ENCODE assay signal across 9 mouse cellular contexts in the genomic region with DNA sequence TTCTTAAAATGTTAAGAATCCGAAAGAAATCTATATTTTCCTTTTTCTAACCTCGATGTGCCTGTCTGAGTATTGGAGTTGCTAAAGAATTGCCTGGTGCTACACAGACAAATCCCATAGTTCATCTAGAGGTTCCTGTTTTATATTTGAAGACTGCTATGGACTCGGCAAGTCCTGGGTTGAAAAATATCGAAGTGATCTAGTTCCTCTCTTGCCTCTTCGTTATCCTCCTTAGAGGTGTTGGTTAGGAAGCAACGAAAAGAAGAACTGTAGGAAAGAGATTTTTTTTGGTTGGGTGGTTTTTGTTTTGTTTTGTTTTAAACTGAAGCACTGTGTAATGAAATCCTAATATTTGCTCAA. TPM values are rescaled to one million over a fixed set of nuclear protein-coding genes. Genes with fewer than 3 reads are reported as not detected.
DNase-seq lines count a peak whose midpoint lies in the region; ATAC-seq and TF ChIP-seq lines count a peak whose summit lies in the region.
"Had no signal": no experiment of that assay in that cellular context is flagged by ENCODE, and none has a peak within 500 bp of the region (broad histone marks: within the 10 kb centered on the region; RNA-seq: fewer than 3 reads in every experiment).

No protein-coding gene starts in this region.

- peaks cover 29% of the 10 kb centered on the region for H3K79me2 ChIP-seq in MEL (ENCODE audit: control insufficient read depth, insufficient read depth, low read length, poor library complexity)
- H3K79me2 ChIP-seq in macrophage (ENCODE audit: inconsistent target): peaks cover 48% of the 10 kb centered on the region

- intact Hi-C loops in gastrocnemius, adult 2 months (cut with DNase I): loop anchor here (5.0 kb wide), 1 partner anchor 50 kb away; no protein-coding TSS in a partner anchor
- intact Hi-C loops in gastrocnemius, postnatal 36 days (cut with DNase I): loop anchor here (5.0 kb wide), 1 partner anchor 90 kb away; a partner anchor contains a TSS

- ATAC-seq in heart, embryonic 16.5 days (replicated peaks; ENCODE audit: extremely low read depth, insufficient read depth, low FRiP score): no peak

- peak overlapping the region; percentile 97 for H3K27ac ChIP-seq in gastrocnemius, adult 2 months
- H3K27ac ChIP-seq in MEL (ENCODE audit: control insufficient read depth, low read depth, low read length): peak overlapping the region; percentile 90
- no peak overlapping the region for H3K27ac ChIP-seq in heart, embryonic 16.5 days (ENCODE audit: low read length)
- peak overlapping the region; percentile 73 for H3K27ac ChIP-seq in macrophage

- no peak for TF ChIP-seq CTCF in gastrocnemius, adult 2 months (IDR thresholded peaks at IDR 0.05)
- no peak for TF ChIP-seq CTCF in MEL (IDR thresholded peaks at IDR 0.05 in 2 of 3, conservative IDR thresholded peaks at IDR 0.05 in 1 of 3; ENCODE audit: control insufficient read depth in 1 of 3, insufficient read depth in 1 of 3, low read depth in 2 of 3, low read length in 3 of 3, poor library complexity in 1 of 3, severe bottlenecking in 1 of 3)

- no peak for DNase-seq in gastrocnemius, adult 2 months
- no peak for DNase-seq in gastrocnemius, postnatal 36 days
- peak; percentile 82 for DNase-seq in MEL (ENCODE audit: low read depth, low spot score)
- DNase-seq in cerebellum, adult 8-10 months: no peak
- no peak for DNase-seq in right cerebral cortex, adult 18-20 months
- DNase-seq in adrenal gland, adult 2 months: no peak

- peaks cover 0 to 18% of the 10 kb centered on the region in 2 experiments; a peak in 3 of 4 replicates for H3K36me3 ChIP-seq in MEL (ENCODE audit: control insufficient read depth in 1 of 2, insufficient read depth in 2 of 2, low read length in 2 of 2)
- H3K36me3 ChIP-seq in heart, embryonic 16.5 days (ENCODE audit: control insufficient read depth, insufficient read depth): peaks cover 6% of the 10 kb centered on the region
- no peaks in the 10 kb centered on the region; the same call in 1 of the 2 replicates for H3K36me3 ChIP-seq in macrophage (ENCODE audit: inconsistent target)

- no peak for TF ChIP-seq POLR2A in MEL (IDR thresholded peaks at IDR 0.05; ENCODE audit: control insufficient read depth in 1 of 2, insufficient read depth in 1 of 2, low read depth in 1 of 2, low read length in 2 of 2, poor library complexity in 1 of 2)

- H3K4me3 ChIP-seq in gastrocnemius, adult 2 months: peak overlapping the region; percentile 94
- peak overlapping the region; percentile 79 to 89 for H3K4me3 ChIP-seq in MEL (ENCODE audit: control insufficient read depth in 1 of 2, insufficient read depth in 1 of 2, low read depth in 2 of 2, low read length in 2 of 2)
- H3K4me3 ChIP-seq in heart, embryonic 16.5 days (ENCODE audit: low read length): peak overlapping the region; percentile 97
- H3K4me3 ChIP-seq in macrophage (ENCODE audit: inconsistent target): peak overlapping the region; percentile 65

- no peak for TF ChIP-seq RAD21 in MEL (IDR thresholded peaks at IDR 0.05; ENCODE audit: low read depth, low read length)

- H3K27me3 ChIP-seq in MEL (ENCODE audit: control insufficient read depth in 1 of 2, insufficient read depth in 2 of 2, low read length in 2 of 2): no peaks in the 10 kb centered on the region
- no peaks in the 10 kb centered on the region for H3K27me3 ChIP-seq in heart, embryonic 16.5 days (ENCODE audit: control insufficient read depth, insufficient read depth, low read length)

- peaks cover 4 to 17% of the 10 kb centered on the region in 2 experiments for H3K4me1 ChIP-seq in MEL (ENCODE audit: control insufficient read depth in 1 of 2, insufficient read depth in 2 of 2, low read length in 2 of 2)
- peaks cover 9% of the 10 kb centered on the region for H3K4me1 ChIP-seq in heart, embryonic 16.5 days (ENCODE audit: control insufficient read depth, insufficient read depth, low read length)

- 0 out of 4 replicates have a peak, but pooled peaks of 1 of the 2 experiments have one; percentile 34 for TF ChIP-seq EP300 in MEL (IDR thresholded peaks at IDR 0.05; ENCODE audit: low read depth in 1 of 2, low read length in 2 of 2)

- WGBS in heart, embryonic 16.5 days: 24% methylated on average over 6 of the region's 6 CpGs
- 0% methylated on average over 6 of the region's 6 CpGs for WGBS in macrophage (ENCODE audit: missing documents)

- peak overlapping the region; percentile 80 for H3K4me2 ChIP-seq in heart, embryonic 16.5 days (ENCODE audit: low read depth, low read length)

- peak overlapping the region; percentile 99 for H3K9ac ChIP-seq in MEL (ENCODE audit: control insufficient read depth, low read depth, low read length, poor library complexity, severe bottlenecking)
- peak overlapping the region; percentile 90 for H3K9ac ChIP-seq in heart, embryonic 16.5 days (ENCODE audit: low read length)

- H3K9me3 ChIP-seq in MEL (replicated peaks; ENCODE audit: insufficient read depth, low read length): no peaks in the 10 kb centered on the region
- no peaks in the 10 kb centered on the region for H3K9me3 ChIP-seq in heart, embryonic 16.5 days (replicated peaks; ENCODE audit: control insufficient read depth, low read length)

TF ChIP-seq in MEL, 35 proteins besides CTCF, POLR2A, EP300 and RAD21:
- TF ChIP-seq TBP (IDR thresholded peaks at IDR 0.05; ENCODE audit: low read depth, low read length): peak; percentile 69
- no peak for TF ChIP-seq HCFC1 (IDR thresholded peaks at IDR 0.05; ENCODE audit: low read depth, low read length)
- TF ChIP-seq MEF2A (IDR thresholded peaks at IDR 0.05; ENCODE audit: extremely low read depth, insufficient replicate concordance, low read depth, low read length, poor library complexity, severe bottlenecking): no peak
- no peak for TF ChIP-seq NELFE (IDR thresholded peaks at IDR 0.05; ENCODE audit: low read depth, low read length)
- TF ChIP-seq MYB (IDR thresholded peaks at IDR 0.05; ENCODE audit: low read depth, low read length): no peak
- 0 out of 2 replicates have a peak, but pooled peaks have one; percentile 60 for TF ChIP-seq RCOR1 (IDR thresholded peaks at IDR 0.05; ENCODE audit: low read depth, low read length)
- no peak for TF ChIP-seq TAL1 (IDR thresholded peaks at IDR 0.05; ENCODE audit: low read length)
- 0 out of 2 replicates have a peak, but pooled peaks have one; percentile 6 for TF ChIP-seq TCF12 (IDR thresholded peaks at IDR 0.05; ENCODE audit: low read depth, low read length)
- TF ChIP-seq CHD1 (IDR thresholded peaks at IDR 0.05; ENCODE audit: low read depth, low read length): no peak
- no peak for TF ChIP-seq UBTF (IDR thresholded peaks at IDR 0.05; ENCODE audit: borderline replicate concordance, insufficient read depth, low read depth, low read length)
- no peak for TF ChIP-seq USF2 (IDR thresholded peaks at IDR 0.05; ENCODE audit: borderline replicate concordance in 1 of 2, insufficient read depth in 1 of 2, low read depth in 1 of 2, low read length in 2 of 2)
- no peak for TF ChIP-seq MXI1 (IDR thresholded peaks at IDR 0.05; ENCODE audit: low read depth, low read length)
- TF ChIP-seq MYC (IDR thresholded peaks at IDR 0.05; ENCODE audit: low read depth, low read length): 0 out of 2 replicates have a peak, but pooled peaks have one; percentile 23
- TF ChIP-seq GABPA (IDR thresholded peaks at IDR 0.05; ENCODE audit: low read depth, low read length): no peak
- no peak for TF ChIP-seq MAX (IDR thresholded peaks at IDR 0.05; ENCODE audit: low read length)
- TF ChIP-seq SMC3 (IDR thresholded peaks at IDR 0.05; ENCODE audit: low read depth, low read length): no peak

RNA-seq across cellular contexts. Expression of a gene that starts 1.5 kb away (rescaled TPM):
- 10 to 100 TPM; 58.9 to 76.8 TPM for total RNA-seq in gastrocnemius, adult 2 months (2021)
- 10 to 100 TPM; 45.0 to 53.4 TPM for total RNA-seq in gastrocnemius, postnatal 36 days (2021)
- total RNA-seq in MEL (2012; rRNA removed): 32.5 and 40.6 TPM in 2 replicates
- polyA plus RNA-seq in MEL (2012; ENCODE audit: insufficient read depth in 1 of 2, insufficient read length in 2 of 2, low read depth in 1 of 2, low replicate concordance in 2 of 2, missing spikeins in 1 of 2): 10 to 100 TPM in 1 of 2 experiments, not detected in 1; 37.9 TPM
- polyA plus RNA-seq in heart, embryonic 16.5 days (2015; fragmentation: Nextera tagmentation; extraction: Ambion mirVana): 38.7 and 48.5 TPM in 2 replicates
- total RNA-seq in macrophage (2018; cell fraction: chromatin; rRNA removed): 100 to 1,000 TPM in 1 of 26 experiments, 10 to 100 TPM in 25; 45.3 to 102 (median 68.9) TPM
- 10 to 100 TPM; 47.6 to 72.0 (median 56.4) TPM for total RNA-seq in macrophage (2018; cell fraction: cytosol; rRNA removed)
- total RNA-seq in macrophage (2018; cell fraction: nucleus; rRNA removed): 100 to 1,000 TPM in 2 of 26 experiments, 10 to 100 TPM in 24; 41.3 to 104 (median 67.4) TPM
- 59.1 to 125 TPM (median 65.1 TPM) in 3 replicates for polyA plus RNA-seq in macrophage (2018)
- total RNA-seq in adrenal gland, adult 2 months (2021): 10 to 100 TPM; 68.2 to 80.0 TPM
- 9.3 and 14.3 TPM in 2 replicates for polyA plus RNA-seq in adrenal gland, adult 2 months (2012; rRNA removed)

RNA-seq across cellular contexts. Expression of a gene that starts 40.4 kb away (rescaled TPM):
- not detected for total RNA-seq in gastrocnemius, adult 2 months (2021)
- not detected for total RNA-seq in gastrocnemius, postnatal 36 days (2021)
- not detected in 2 replicates for total RNA-seq in MEL (2012; rRNA removed)
- polyA plus RNA-seq in MEL (2012; ENCODE audit: insufficient read depth in 1 of 2, insufficient read length in 2 of 2, low read depth in 1 of 2, low replicate concordance in 2 of 2, missing spikeins in 1 of 2): not detected
- not detected in 2 replicates for polyA plus RNA-seq in heart, embryonic 16.5 days (2015; fragmentation: Nextera tagmentation; extraction: Ambion mirVana)
- total RNA-seq in macrophage (2018; cell fraction: chromatin; rRNA removed): not detected
- total RNA-seq in macrophage (2018; cell fraction: cytosol; rRNA removed): not detected
- not detected for total RNA-seq in macrophage (2018; cell fraction: nucleus; rRNA removed)
- not detected in 3 replicates for polyA plus RNA-seq in macrophage (2018)
- total RNA-seq in adrenal gland, adult 2 months (2021): under 1 TPM in 1 of 2 experiments, not detected in 1; 0.12 TPM
- polyA plus RNA-seq in adrenal gland, adult 2 months (2012; rRNA removed): 0.11 and 0.18 TPM in 2 replicates
- total RNA-seq: neutrophil, adult 5-6 weeks had no signal

RNA-seq across cellular contexts. Expression of a gene that starts 53.0 kb away (rescaled TPM):
- 10 to 100 TPM; 28.1 to 33.1 TPM for total RNA-seq in gastrocnemius, adult 2 months (2021)
- total RNA-seq in gastrocnemius, postnatal 36 days (2021): 10 to 100 TPM; 19.6 to 22.1 TPM
- total RNA-seq in MEL (2012; rRNA removed): 16.0 and 18.3 TPM in 2 replicates
- polyA plus RNA-seq in MEL (2012; ENCODE audit: insufficient read depth in 1 of 2, insufficient read length in 2 of 2, low read depth in 1 of 2, low replicate concordance in 2 of 2, missing spikeins in 1 of 2) (10 to 100 TPM in 1 of 2 experiments, not detected in 1; 22.4 TPM), macrophage (2018) (15.2 to 26.7 TPM (median 16.3 TPM) in 3 replicates)
- 20.8 and 22.5 TPM in 2 replicates for polyA plus RNA-seq in heart, embryonic 16.5 days (2015; fragmentation: Nextera tagmentation; extraction: Ambion mirVana)
- 10 to 100 TPM; 12.5 to 66.8 (median 40.9) TPM for total RNA-seq in macrophage (2018; cell fraction: chromatin; rRNA removed)
- 10 to 100 TPM in 25 of 26 experiments, 1 to 10 TPM in 1; 9.8 to 26.8 (median 19.0) TPM for total RNA-seq in macrophage (2018; cell fraction: cytosol; rRNA removed)
- total RNA-seq in macrophage (2018; cell fraction: nucleus; rRNA removed): 10 to 100 TPM; 14.2 to 65.6 (median 26.7) TPM
- 10 to 100 TPM; 20.9 to 30.6 TPM for total RNA-seq in adrenal gland, adult 2 months (2021)
- polyA plus RNA-seq in adrenal gland, adult 2 months (2012; rRNA removed): 19.3 and 21.5 TPM in 2 replicates
